Mouse (Mus musculus) gastrocnemius, adult 18-20 months (tissue): ENCODE measurements around the gene Nup214. TPM values are rescaled to one million over a fixed set of nuclear protein-coding genes. Genes with fewer than 3 reads are reported as not detected.

Experiments
- DNase-seq: peaks from one replicate; pipeline ENCODE4 v3.0.0; 2021; ENCODE audit warnings: low spot score
- long read RNA-seq, 2 experiments: library from polyadenylated mRNA; stranded (forward); transcript quantifications; one replicate each; pipeline ENCODE4 v2.0.0; 2021
- total RNA-seq, 2 experiments: library from RNA; stranded (reverse); gene quantifications; 2 replicates each; pipeline ENCODE4 v1.2.3; 2021

Gene Nup214
- 10 to 100 TPM; 18.0 to 23.5 TPM for total RNA-seq
- long read RNA-seq, experiment 1, partial matches to known transcripts, result 0 of 4 reads
- long read RNA-seq, experiment 1, other reads (novel, unspliced or antisense), result 4 of 4 reads
- long read RNA-seq, experiment 2, partial matches to known transcripts, result 4 of 7 reads
- long read RNA-seq, experiment 2, other reads (novel, unspliced or antisense), result 3 of 7 reads

GRCm38 (mm10) chr2:31974141-31974808 lies at the start of gene Nup214:
Nup214 (plus strand) TSS chr2:31974436.
- peak; percentile 98 for DNase-seq

GRCm38 (mm10) chr2:31924811-31925210 lies 49.4 kb upstream of the Nup214 start:
- no peak for DNase-seq

- no peak for DNase-seq
These were observed 48.3 kb upstream of the Nup214 start for GRCm38 (mm10) chr2:31925936-31926335.

GRCm38 (mm10) chr2:31929664-31930063 lies 44.6 kb upstream of the Nup214 start:
- no peak for DNase-seq

GRCm38 (mm10) chr2:31934551-31934950 lies 39.7 kb upstream of the Nup214 start:
- DNase-seq, result no peak

- DNase-seq, result no peak
These were observed 39.2 kb upstream of the Nup214 start for GRCm38 (mm10) chr2:31935054-31935453.

- no peak for DNase-seq
These were observed 35.9 kb upstream of the Nup214 start for GRCm38 (mm10) chr2:31938298-31938697.

GRCm38 (mm10) chr2:31943011-31943410 lies 31.2 kb upstream of the Nup214 start:
- DNase-seq, result no peak

GRCm38 (mm10) chr2:31945580-31945979 lies 28.7 kb upstream of the Nup214 start:
- peak; percentile 47 for DNase-seq

GRCm38 (mm10) chr2:31948392-31948791 lies 25.8 kb upstream of the Nup214 start:
- peak; percentile 70 for DNase-seq

GRCm38 (mm10) chr2:31948801-31949200 lies 25.4 kb upstream of the Nup214 start:
- no peak for DNase-seq

GRCm38 (mm10) chr2:31950058-31950871 lies 24.0 kb upstream of the Nup214 start, which contains the start of gene Aif1l:
Aif1l (plus strand) TSS chr2:31950139.
- DNase-seq, result peak; percentile 53

- no peak for DNase-seq
These were observed 23.3 kb upstream of the Nup214 start for GRCm38 (mm10) chr2:31950966-31951365.

- no peak for DNase-seq
These were observed 22.0 kb upstream of the Nup214 start for GRCm38 (mm10) chr2:31952236-31952635.

GRCm38 (mm10) chr2:31952725-31953124 lies 21.5 kb upstream of the Nup214 start:
- no peak for DNase-seq

- no peak for DNase-seq
These were observed 20.5 kb upstream of the Nup214 start for GRCm38 (mm10) chr2:31953687-31954086.

- DNase-seq, result peak; percentile 19
These were observed 19.5 kb upstream of the Nup214 start for GRCm38 (mm10) chr2:31954779-31955181.

- DNase-seq, result no peak
These were observed 18.6 kb upstream of the Nup214 start for GRCm38 (mm10) chr2:31955686-31956085.

- DNase-seq, result peak; percentile 19
These were observed 17.0 kb upstream of the Nup214 start for GRCm38 (mm10) chr2:31957211-31957610.

GRCm38 (mm10) chr2:31960986-31961385 lies 13.2 kb upstream of the Nup214 start:
- DNase-seq, result no peak

- DNase-seq, result no peak
These were observed 12.4 kb upstream of the Nup214 start for GRCm38 (mm10) chr2:31961791-31962222.

GRCm38 (mm10) chr2:31962501-31963224 lies 11.6 kb upstream of the Nup214 start:
- no peak for DNase-seq
